Mouse (Mus musculus) frontal cortex, adult (tissue): ENCODE measurements around the gene Fbxw7.

Source experiments
- ATAC-seq: cut with Nextera tagmentation; 2 replicates; pipeline ENCODE4 v1.9.2; 2017; ENCODE audit warnings: mild to moderate bottlenecking, moderate library complexity, mixed read lengths; ENCODE audit not compliant: low TSS enrichment

Fbxw7 gene

DNA sequence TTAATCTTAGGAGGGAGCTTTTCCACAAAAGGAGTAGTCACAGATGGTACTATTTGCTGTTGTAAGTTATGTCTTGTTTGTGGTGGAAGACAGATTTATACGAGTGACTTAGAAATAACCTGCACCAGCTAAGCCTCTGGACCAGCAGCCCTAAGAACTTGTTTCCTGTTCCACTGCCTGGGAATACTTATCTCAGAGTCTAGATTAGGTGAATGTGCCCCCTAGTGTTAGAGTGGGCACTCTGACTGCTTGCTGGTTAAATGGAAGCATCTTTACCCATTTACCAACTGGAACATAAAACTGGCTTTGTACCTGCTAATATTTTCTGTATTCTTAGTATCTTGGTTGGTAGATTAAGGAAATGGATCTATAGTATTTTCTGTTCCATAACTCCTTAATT, 74.6 kb downstream of the Fbxw7 start:
- peak; percentile 83 for ATAC-seq

DNA sequence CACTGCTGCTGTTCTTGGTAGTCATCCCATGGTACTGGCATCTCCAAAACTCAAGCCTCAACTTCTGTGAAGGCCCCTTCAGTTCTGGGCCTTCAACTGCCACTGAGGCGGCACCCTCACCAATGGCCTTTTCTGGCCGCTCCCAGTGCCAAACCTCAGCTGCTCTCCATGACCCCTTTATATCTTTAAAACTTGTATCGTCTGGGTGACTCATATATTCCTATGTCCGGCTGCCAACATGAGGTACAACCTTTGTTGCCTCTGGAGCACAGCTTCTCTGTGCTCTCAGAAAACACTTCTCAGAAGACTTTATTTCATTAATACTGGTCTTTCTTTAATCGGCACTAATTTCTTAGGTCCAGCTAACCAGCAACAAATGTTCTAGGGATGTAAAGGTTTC, 75.9 kb downstream of the Fbxw7 start:
- ATAC-seq = no peak

DNA sequence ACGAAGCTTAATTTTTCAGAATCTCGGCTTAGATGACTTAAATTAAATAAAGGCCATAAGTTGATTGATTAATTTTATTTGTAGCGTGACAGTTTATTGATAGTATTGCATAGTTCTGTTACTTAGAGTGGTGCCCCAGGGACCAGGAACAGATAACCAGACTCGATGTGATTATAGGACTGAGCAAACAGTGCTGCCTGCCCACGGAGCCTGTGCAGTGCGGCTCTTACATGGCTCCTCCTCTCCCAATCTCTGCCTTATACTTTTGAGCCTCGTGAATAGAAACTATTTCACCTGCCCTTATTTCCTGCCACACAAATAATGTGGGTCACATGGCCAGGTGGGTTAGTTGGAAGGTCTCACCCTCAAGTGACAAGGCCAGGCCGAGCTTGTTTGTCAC, 82.9 kb downstream of the Fbxw7 start:
- no peak for ATAC-seq

DNA sequence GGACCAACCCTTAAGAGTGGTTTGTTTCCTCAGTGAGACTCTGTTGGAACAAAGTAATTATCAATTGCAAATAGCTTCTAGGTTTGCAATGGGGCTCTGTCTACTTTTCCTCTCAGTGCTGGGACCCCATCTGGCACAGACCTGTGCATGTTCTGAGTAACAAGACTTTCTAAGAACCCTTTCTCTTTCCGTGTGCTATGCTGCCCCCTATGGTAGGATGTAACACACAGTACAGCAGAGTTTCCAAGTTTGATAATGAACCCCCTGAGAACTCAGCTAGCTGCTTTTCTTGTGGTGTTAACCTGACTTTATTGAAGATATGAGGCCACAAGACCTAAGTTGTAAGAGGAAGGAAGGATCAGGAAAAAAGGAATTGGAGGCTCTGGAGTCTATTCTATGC, 91.5 kb downstream of the Fbxw7 start:
- ATAC-seq = peak; percentile 65

DNA sequence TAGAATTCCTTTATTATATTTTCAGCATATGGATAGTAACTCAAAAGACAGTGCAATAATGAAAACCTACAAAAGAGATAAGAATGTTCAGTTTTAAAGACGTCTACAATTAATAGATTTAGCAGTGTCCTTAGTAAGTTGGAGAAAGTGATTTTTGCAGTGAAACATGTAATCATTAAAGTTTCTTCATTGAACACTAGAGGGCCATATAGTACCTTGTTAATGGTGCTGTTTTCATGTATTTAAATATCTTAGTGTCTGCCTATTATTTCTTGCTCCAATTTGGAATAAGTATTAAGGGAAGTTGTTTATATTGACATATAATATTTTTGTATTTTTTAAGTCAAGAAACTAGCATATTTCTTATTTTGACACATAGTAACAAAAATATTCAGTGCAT, 99.2 kb downstream of the Fbxw7 start:
- no peak for ATAC-seq

DNA sequence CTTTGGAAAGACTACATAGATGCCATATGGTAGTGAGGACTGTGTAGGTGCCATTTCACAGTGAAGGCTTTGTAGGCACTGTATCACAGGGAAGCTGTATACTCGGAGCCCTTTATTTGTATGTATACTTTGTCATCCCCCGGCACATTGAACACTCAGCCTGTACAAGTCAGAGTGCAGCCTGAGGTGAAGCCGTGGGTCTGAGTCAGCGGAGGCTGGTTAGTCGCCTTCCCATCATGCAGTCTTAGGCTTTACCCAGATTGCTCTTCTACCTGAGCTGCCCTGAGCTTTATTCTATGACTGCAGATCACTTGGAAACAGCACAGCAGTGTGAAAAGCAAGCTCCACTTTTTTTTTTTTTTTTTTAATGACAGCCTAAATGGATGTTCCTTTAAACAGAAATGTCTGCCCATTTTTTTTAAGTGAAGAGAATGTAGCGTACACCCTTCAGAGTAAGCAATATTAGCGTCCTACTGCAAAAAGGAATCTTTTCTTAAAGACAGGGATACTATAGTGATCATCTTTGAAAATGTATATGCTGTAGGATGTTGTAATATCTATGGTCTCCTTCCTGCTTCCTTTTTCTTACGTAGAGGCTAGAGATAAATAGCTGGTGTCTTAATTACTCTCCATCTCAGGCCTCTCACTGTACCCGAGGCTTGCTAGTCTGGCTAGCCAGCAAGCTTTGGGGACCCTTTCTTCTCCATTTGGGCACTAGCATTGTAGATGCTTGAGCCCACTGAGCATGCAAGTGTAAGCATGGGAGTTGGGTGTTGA, 103.0 kb downstream of the Fbxw7 start:
- ATAC-seq = 0 out of 2 replicates have a peak, but pooled peaks have one; percentile 33

DNA sequence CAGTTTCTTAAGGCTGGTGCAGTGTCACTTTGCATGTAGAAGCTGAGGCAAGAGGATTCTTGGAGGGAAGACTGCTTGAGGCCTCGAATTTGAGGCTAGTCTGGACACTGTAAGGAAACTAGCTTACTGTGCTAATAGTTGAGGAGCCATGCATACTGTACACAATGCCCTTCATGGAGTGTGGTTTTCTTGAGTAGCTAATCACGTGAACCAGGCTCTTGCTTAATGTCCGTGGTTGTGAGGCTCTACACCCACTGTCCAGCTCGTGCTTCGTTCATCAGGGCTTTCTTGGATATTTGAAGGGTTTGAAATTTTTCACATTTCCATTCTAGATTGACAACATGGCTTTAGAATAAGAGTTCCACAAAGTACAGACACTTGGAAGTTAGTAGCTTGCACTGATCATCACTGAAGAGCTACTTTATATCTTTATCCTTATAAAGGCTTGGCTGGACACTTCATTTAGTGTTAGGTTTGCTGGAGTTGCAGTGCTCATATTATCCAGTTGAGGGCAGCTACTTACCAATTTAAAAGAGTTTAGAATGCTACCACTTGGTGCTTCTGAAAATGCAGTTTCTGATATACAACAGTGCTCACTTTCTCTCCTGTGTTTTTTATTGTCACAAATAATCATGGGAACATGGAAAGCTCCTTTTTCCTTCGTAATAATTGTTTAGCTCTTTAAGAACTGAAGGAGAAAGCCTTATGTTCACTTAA, 106.8 kb downstream of the Fbxw7 start:
- ATAC-seq = peak; percentile 95

DNA sequence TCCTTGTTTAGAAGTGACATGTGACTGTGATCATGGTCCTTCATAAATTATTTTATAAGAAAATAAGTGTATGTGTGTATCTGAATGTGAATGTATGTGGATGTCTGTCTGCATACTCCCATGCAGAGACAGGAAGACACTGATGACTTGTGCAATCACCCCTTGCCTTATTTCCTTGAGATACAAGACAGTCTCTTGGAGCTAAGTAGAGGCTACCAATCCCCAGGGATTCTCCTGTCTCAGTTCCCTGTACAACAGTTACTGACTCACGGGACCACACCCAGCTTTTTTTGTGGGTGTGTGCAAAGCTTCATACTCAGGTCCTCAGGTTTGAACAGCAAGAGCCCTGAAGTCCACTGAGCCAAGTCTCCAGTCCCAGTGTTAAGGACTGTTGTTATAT, 108.2 kb downstream of the Fbxw7 start:
- no peak for ATAC-seq

DNA sequence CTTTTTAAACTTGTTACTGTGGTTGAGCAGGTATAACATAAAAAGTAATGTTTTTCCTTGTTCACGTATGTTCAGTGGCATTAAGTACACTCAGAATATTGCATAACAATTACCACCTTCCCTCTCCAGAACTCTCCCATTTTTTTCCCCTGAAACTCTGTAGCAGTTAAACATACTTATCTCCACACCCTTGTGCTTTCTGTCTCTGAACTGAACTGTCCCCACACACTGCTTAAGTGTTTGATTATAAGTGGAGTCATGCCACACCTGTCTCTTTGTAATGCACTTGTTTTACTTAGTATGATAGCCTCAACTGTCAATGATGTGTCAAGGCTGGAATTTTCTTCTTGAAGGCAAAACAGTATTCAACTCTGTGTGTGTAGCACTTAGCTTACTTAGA, 108.6 kb downstream of the Fbxw7 start:
- no peak for ATAC-seq

DNA sequence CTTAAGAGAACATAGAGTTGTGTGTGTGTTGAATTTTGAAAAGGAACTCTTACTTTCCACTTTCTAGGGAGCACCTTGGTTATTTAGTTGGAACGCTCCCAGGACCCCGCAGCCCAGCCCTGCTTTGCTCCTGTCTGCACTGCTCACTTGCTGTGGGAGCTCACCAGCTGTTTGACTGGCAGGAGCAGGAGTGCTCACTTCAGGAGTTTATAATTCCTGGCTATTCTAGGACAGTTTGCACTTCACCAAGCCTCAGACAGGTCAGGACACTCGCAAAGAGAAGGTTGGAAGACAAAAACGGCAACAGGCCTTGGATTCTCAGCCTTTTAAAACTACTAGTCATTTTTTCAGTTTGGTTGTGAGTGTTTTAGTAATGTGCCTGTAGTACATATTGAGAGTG, 110.2 kb downstream of the Fbxw7 start:
- ATAC-seq = no peak

DNA sequence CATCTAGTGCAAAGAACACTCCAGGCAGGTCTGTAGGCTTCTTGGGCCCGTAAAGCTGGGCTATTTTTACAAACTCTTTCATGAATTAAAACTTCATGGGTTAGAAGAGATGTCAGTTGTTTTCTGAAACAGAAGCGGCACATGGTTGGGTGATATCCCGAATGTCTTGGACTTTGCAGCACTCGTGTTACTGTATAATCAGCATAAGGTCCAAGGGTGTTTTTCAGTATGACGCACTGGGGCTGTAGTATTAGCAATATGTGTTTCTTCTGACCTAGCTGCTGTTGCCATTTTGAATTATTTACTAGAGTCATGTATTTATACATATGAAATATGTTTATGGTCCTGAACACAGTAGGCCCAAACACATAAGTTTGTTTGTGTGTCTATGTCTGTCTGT, 111.1 kb downstream of the Fbxw7 start:
- ATAC-seq = no peak

DNA sequence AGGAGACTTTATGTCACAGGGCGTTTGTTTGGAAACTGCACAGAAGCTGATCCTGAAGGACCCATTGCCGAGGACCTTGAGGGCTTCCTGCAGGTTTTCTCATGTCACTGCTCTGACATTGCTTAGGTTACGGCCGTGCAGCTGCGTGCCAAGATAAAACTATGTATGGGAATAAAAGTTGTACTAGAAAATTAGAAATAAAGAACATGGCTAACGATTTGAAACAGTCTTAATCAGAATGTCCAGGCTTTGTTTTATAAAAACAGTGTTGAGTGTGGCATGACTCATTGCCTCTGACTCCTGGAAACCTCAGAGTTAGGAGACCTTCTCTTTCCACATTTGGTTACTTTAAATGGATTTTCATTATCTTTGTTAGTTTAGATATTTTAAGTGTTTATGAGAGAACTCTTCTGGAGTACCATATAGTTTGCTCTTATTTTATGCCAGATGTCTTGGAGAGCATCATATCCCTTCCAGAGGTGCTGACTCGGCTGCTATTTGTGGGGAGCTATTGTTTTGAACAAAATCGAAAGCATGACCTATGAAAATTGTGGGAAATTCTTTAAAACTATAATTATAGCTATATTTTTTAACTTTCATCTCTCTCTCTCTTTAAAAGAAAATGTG, 112.2 kb downstream of the Fbxw7 start:
- no peak for ATAC-seq

DNA sequence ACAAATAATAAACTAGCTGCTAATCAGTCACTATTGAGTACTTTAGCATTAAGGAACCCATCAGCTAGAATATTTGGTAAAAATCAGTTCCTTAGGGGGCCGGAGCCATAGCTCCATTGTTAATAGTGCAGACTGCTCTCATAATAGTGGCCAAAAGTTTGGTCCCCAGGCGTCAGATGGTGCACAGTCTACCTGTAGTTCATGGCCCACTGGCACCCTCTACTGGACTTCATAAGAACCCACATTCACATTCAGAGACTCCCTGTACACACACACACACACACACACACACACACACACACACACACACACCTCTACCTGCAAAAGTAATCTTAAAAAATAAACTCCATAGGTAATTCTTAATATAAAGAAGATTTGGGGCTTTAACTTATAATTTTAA, 112.8 kb downstream of the Fbxw7 start:
- no peak for ATAC-seq

DNA sequence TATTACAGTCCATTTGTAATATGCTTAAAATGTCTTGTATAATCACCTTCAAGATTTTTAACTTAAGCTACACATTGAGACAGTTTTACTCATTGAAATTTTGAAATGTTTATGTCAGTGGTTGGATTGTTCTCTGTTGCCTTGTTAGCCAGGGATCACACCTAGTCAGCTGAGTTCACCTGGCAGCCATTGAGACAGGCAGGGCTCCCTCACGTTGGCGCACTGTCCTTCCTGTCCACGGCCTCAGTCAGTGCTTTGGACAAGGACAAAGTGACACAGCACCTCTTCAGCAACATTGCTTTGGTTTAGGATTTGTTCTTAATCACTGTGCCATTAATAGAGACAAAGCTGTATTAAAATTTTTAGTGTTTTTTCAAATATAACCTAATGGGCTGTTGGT, 114.1 kb downstream of the Fbxw7 start:
- ATAC-seq = no peak

DNA sequence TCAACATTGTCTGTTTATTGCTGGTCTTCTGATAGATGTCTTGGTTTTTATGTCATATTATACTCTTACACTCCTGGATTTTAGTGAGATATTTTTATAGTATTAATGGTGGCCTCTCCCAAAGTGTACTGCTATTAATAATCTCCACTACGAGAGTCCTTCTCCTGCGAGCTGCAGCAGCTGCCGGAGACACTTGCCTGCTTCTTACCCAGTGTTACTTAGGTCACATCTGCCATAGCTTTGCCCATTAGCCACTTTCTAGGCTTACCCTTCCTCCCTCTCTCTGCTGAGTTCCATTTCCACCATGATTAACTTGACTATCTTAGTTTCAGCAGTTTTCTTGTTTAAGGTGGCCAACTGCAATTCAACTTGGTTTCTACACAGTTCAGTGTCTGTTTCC, 115.6 kb downstream of the Fbxw7 start:
- no peak for ATAC-seq

DNA sequence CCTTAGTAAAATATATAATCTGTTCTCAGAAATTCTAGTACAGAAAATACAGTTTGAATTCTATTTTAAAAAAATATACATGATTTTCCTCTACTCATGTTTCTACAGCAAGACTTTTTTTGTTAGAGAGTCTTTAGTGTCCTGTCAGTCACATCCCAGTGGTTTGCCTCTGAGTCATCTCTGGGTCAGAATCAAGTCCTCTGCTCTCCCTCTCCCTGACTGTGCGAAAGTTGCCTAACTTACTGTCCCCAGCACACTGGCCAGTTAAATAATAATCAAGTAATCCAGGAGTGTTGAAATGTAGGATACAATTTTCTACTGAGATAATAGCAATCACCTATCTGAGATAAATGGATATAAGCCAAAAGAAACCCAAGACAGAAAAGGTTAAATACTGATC, 120.7 kb downstream of the Fbxw7 start:
- ATAC-seq = no peak

DNA sequence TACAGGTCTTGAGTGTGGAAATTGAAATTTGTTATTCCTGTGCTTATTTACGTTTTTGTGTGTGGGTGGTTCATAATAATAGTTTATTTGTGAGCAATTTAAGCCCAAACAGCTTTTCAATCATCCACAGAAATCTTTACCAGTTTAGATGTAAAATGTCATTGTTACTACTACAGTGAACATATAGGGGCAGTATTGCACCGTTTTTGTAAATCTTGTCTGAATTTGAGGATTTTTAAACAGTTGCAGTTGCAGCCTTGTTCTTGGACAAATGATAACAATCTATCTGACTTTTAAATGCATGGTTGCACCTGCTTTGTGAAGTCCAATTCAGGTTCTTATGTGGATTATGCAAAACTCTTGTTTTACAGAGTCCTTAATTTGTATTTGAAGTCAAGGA, 121.2 kb downstream of the Fbxw7 start:
- peak; percentile 51 for ATAC-seq

DNA sequence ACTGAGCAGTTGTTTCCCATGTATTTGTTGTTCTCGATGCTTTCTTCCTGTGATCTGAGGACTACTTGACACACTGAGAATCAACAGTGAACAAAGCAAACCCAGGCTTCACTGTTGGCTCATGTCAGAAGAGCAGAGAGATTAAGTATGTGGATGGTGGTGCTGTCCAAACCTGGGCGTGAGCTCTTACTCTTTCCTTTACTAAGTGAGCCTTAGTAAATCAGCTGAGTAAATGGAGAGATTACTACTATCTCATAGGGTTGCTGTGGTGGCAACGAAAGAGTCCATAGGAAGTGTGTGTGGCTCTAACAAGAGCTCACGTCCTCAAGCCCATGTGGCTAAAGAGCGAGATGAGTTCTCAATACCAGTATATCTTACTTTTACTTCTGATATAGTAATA, 121.9 kb downstream of the Fbxw7 start:
- ATAC-seq = no peak

DNA sequence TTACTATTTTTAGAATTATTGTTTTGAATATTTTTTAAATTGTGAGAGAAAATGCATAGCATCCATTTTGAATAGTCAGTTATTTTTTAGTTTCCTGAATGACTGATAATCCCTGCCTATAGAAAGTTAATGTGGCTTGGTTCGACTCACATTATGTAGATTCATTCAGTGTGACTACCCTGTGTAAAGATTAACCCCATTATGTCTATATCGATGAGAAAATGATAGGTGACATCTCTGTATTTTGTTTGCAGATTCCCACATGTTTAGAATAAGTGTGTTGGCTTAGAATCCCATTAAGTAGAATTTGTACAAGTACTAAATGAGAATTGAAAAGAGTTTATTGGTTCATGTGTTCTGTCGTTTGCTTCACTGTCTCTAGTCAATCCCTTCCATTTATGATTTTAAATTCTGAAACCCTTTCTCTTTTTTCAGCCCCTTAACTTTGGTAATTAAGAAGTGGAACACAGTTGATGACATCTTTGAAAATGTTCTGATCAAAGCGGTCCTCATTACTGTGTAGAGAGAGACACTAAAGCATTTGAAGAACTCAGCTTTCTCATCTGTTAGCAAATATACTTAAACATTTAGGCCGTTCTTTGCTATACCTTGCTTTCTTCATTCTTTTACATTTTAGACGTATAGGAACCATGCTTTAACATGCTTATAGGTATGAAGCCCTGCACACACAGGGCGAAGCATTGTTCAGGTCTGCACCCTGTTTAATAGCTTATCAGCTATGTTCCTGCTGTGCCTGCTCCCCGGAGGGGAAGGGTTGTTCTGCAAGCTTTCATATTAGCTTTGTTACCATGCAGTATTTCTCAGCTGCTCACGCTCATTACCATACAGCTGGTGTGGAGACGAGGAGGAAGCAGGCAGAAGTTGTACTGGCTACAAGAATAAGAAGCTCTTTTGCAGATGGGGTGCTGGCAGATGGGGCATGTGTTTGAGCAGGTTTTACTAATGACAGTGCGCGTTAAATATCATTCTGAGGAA, 122.6 kb downstream of the Fbxw7 start:
- ATAC-seq = peak; percentile 90

DNA sequence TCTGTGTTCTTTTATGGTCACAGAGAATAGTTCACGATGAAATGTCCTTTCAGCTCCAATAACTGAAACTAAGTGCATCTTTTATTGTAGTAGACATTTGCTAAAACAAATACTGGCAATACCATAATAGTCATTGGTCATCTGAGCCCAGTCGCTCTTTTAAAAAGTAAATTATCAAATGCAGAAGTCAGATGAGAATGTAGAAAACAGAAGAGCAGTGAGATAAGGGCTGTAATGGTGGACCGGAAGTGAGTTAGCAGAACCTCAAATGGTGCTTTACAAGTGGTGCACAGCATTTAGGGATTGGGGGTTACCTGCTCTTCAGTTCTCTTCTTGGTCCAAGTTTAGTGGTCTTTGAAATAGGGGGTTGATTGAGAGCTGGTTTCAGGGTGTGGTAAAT, 129.9 kb downstream of the Fbxw7 start:
- no peak for ATAC-seq

DNA sequence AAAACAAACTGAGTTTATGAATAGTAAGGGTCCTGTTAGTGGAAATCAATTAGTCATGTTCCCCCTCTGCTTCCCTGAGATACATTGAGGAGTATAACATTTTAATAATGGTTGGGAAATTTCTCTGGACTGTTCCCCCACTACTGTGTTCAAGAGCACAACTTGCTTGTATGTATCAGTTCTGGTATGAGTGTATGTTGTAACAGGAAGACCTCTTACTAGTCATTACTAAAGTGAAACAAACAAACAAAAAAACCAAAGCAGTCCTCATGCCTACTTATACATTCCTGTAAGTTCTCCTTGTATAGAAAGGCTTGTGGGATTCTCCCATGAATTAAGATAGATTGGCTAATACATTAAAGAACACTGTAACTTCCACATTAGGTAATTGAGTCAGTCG, 131.3 kb downstream of the Fbxw7 start:
- ATAC-seq = no peak

DNA sequence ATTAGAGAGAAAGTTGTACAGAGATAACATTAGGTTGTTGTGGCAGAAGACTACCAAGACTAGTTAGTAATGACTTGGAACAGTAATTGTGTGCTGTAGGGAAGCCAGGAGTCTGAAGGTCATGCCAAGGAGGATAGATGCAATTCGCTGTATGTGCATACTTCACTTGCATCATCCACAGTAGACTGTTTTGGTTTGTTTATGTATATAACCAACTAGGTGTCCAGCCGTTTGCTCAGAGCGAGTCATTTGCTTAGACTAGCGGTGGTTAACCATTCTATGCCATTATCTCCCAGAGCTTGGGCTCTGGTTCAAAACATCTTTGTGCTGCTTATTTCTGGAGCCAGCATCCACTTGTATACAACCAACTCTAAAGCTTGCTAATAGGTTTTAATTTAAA, 134.3 kb downstream of the Fbxw7 start:
- ATAC-seq = no peak
